Mouse (Mus musculus) testis, adult 2 months (tissue): ENCODE results near the gene Gng11.

Experiments used
- CTCF ChIP-seq: fragments of 200-500 bp; IDR thresholded peaks from 2 replicates; pipeline ENCODE4 v1.5.1; 2012; ENCODE audit warnings: low read depth, mild to moderate bottlenecking, inconsistent platforms, low read length, moderate library complexity; ENCODE audit not compliant: control insufficient read depth, insufficient read depth, insufficient replicate concordance
- POLR2A ChIP-seq: fragments of 200-500 bp; IDR thresholded peaks from 2 replicates; pipeline ENCODE4 v1.6.1; 2012; ENCODE audit warnings: low read depth, mild to moderate bottlenecking, inconsistent platforms, low read length, moderate library complexity; ENCODE audit not compliant: control insufficient read depth

DNA sequence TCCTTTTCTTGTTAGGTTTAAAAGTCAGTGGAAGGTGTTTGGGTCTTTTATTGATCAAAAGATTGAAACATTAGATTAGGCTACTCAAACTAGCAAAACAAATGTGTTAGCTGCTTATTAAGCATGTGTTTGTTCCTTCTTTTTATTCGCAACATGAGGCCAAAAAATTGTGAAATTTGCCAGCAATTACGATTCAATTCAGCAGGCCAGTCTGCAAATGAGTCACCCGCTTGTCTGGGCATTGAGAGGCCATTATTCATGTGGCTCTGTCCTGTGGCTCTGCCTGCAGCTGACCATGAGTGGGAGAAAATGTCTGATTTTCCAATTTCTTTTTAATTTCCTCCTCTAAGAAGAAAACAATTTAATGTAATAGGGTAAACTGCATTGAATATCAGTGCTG lies 27.3 kb downstream of the Gng11 start:
- TF ChIP-seq POLR2A (no peak), CTCF (no peak)
